Mouse (Mus musculus): ENCODE measurements around the gene Mmachc. TPM values are rescaled to one million over a fixed set of nuclear protein-coding genes. Genes with fewer than 3 reads are reported as not detected.

The Mmachc gene
- total and polyA plus RNA-seq, 3 experiments = 10.0 to 32.1 (median 15.4) TPM

- in situ Hi-C loops (cut with MboI; ENCODE audit: low pct_ligation_motif_present, low pct_unique_long_range_greater_than_20kb, low sequenced_read_pairs) (no loop called here), dilution Hi-C loops (cut with MboI; ENCODE audit: extremely low pct_ligation_motif_present, extremely low pct_unique_long_range_greater_than_20kb, low sequenced_read_pairs) (no loop called here)
- H3K36me3 ChIP-seq (replicated peaks in 1 of 2; ENCODE audit: control insufficient read depth in 1 of 2, insufficient read depth in 1 of 2, low read length in 1 of 2) = peaks cover 0 to 8% of the 10 kb centered on the region in 2 experiments
- TF ChIP-seq POLR2AphosphoS2 (IDR thresholded peaks at IDR 0.05; ENCODE audit: low read depth, low read length) (no peak), CTCF (conservative IDR thresholded peaks at IDR 0.05 in 1 of 2, IDR thresholded peaks at IDR 0.05 in 1 of 2; ENCODE audit: low read depth in 2 of 2, low read length in 2 of 2) (no peak), ZNF384 (IDR thresholded peaks at IDR 0.05; ENCODE audit: low read depth, low read length) (no peak), JUND (conservative IDR thresholded peaks at IDR 0.05; ENCODE audit: low read depth, low read length) (no peak), TCF12 (IDR thresholded peaks at IDR 0.05; ENCODE audit: low read depth, low read length) (no peak), CHD1 (IDR thresholded peaks at IDR 0.05; ENCODE audit: low read depth, low read length) (no peak)
- no peak overlapping the region for H3K27ac ChIP-seq (ENCODE audit: insufficient read depth, low read depth)
- no peak overlapping the region for H3K9ac ChIP-seq (ENCODE audit: insufficient read depth, low read depth)
- no peaks in the 10 kb centered on the region for H3K9me3 ChIP-seq (replicated peaks; ENCODE audit: low read length)
- no peak overlapping the region for H3K4me3 ChIP-seq (replicated peaks in 1 of 3; ENCODE audit: low read depth in 2 of 3, low read length in 2 of 3, poor library complexity in 1 of 3)
- DNase-seq (ENCODE audit: extremely low read depth) = no peak
- H3K27me3 ChIP-seq (replicated peaks) = no peaks in the 10 kb centered on the region
- H3K4me1 ChIP-seq (ENCODE audit: control insufficient read depth in 1 of 2, insufficient read depth in 2 of 2) = peaks cover 3 to 37% of the 10 kb centered on the region in 2 experiments; a peak in 3 of 4 replicates
- H3K4me2 ChIP-seq (ENCODE audit: insufficient read depth, low read depth, poor library complexity, severe bottlenecking) = no peak overlapping the region
- H3K79me2 ChIP-seq (replicated peaks; ENCODE audit: control insufficient read depth, extremely low read depth, insufficient read depth, poor library complexity, severe bottlenecking) = peaks cover 31% of the 10 kb centered on the region
Measured at GRCm38 (mm10) chr4:116653228-116653627, 55.0 kb downstream of the Mmachc start.

Other genes starting within 250 kb of the Mmachc start
- 10.0 and 11.1 TPM in 2 replicates for gene Mast2, start 244.2 kb downstream of the Mmachc start, total RNA-seq (2012; rRNA removed)
- gene Mast2, start 244.2 kb downstream of the Mmachc start, total RNA-seq (2014; rRNA removed) = 2.5 and 4.2 TPM in 2 replicates
- 16.3 and 21.4 TPM in 2 replicates for gene Mast2, start 244.2 kb downstream of the Mmachc start, polyA plus RNA-seq (2012; ENCODE audit: insufficient read length, low read depth)
- gene Ipp, start 200.9 kb downstream of the Mmachc start, total RNA-seq (2012; rRNA removed) = 16.8 and 17.3 TPM in 2 replicates
- 14.4 and 15.9 TPM in 2 replicates for gene Ipp, start 200.9 kb downstream of the Mmachc start, total RNA-seq (2014; rRNA removed)
- 20.8 and 24.7 TPM in 2 replicates for gene Ipp, start 200.9 kb downstream of the Mmachc start, polyA plus RNA-seq (2012; ENCODE audit: insufficient read length, low read depth)
- gene Tmem69, start 152.5 kb downstream of the Mmachc start, total RNA-seq (2012; rRNA removed) = 5.3 and 8.1 TPM in 2 replicates
- gene Tmem69, start 152.5 kb downstream of the Mmachc start, total RNA-seq (2014; rRNA removed) = 28.6 and 29.2 TPM in 2 replicates
- gene Tmem69, start 152.5 kb downstream of the Mmachc start, polyA plus RNA-seq (2012; ENCODE audit: insufficient read length, low read depth) = 21.6 and 22.3 TPM in 2 replicates
- 31.3 and 34.2 TPM in 2 replicates for gene Gpbp1l1, start 150.7 kb downstream of the Mmachc start, total RNA-seq (2012; rRNA removed)
- 39.1 and 60.2 TPM in 2 replicates for gene Gpbp1l1, start 150.7 kb downstream of the Mmachc start, total RNA-seq (2014; rRNA removed)
- 28.4 and 34.7 TPM in 2 replicates for gene Gpbp1l1, start 150.7 kb downstream of the Mmachc start, polyA plus RNA-seq (2012; ENCODE audit: insufficient read length, low read depth)
- gene Ccdc17, start 111.8 kb downstream of the Mmachc start, total RNA-seq (2012; rRNA removed) = 2.5 and 2.6 TPM in 2 replicates
- 2.9 and 3.5 TPM in 2 replicates for gene Ccdc17, start 111.8 kb downstream of the Mmachc start, total RNA-seq (2014; rRNA removed)
- gene Ccdc17, start 111.8 kb downstream of the Mmachc start, polyA plus RNA-seq (2012; ENCODE audit: insufficient read length, low read depth) = 3.4 and 4.0 TPM in 2 replicates
- gene Nasp, start 80.5 kb downstream of the Mmachc start, total RNA-seq (2012; rRNA removed) = 139 and 186 TPM in 2 replicates
- 308 and 390 TPM in 2 replicates for gene Nasp, start 80.5 kb downstream of the Mmachc start, total RNA-seq (2014; rRNA removed)
- 347 and 399 TPM in 2 replicates for gene Nasp, start 80.5 kb downstream of the Mmachc start, polyA plus RNA-seq (2012; ENCODE audit: insufficient read length, low read depth)
- 347 and 373 TPM in 2 replicates for gene Akr1a1, start 56.7 kb downstream of the Mmachc start, total RNA-seq (2012; rRNA removed)
- gene Akr1a1, start 56.7 kb downstream of the Mmachc start, total RNA-seq (2014; rRNA removed) = 517 and 533 TPM in 2 replicates
- 450 and 470 TPM in 2 replicates for gene Akr1a1, start 56.7 kb downstream of the Mmachc start, polyA plus RNA-seq (2012; ENCODE audit: insufficient read length, low read depth)
- 269 and 378 TPM in 2 replicates for gene Prdx1, start 22.9 kb downstream of the Mmachc start, total RNA-seq (2012; rRNA removed)
- 1,274 and 1,469 TPM in 2 replicates for gene Prdx1, start 22.9 kb downstream of the Mmachc start, total RNA-seq (2014; rRNA removed)
- gene Prdx1, start 22.9 kb downstream of the Mmachc start, polyA plus RNA-seq (2012; ENCODE audit: insufficient read length, low read depth) = 934 and 1,078 TPM in 2 replicates
- 15.3 and 19.9 TPM in 2 replicates for gene Ccdc163, start 103 bp upstream of the Mmachc start, total RNA-seq (2012; rRNA removed)
- 18.1 and 20.2 TPM in 2 replicates for gene Ccdc163, start 103 bp upstream of the Mmachc start, total RNA-seq (2014; rRNA removed)
- gene Ccdc163, start 103 bp upstream of the Mmachc start, polyA plus RNA-seq (2012; ENCODE audit: insufficient read length, low read depth) = 27.6 and 27.9 TPM in 2 replicates
- 5.6 and 7.0 TPM in 2 replicates for gene Tesk2, start 12.5 kb upstream of the Mmachc start, total RNA-seq (2012; rRNA removed)
- 5.4 and 5.8 TPM in 2 replicates for gene Tesk2, start 12.5 kb upstream of the Mmachc start, total RNA-seq (2014; rRNA removed)
- 3.5 and 4.8 TPM in 2 replicates for gene Tesk2, start 12.5 kb upstream of the Mmachc start, polyA plus RNA-seq (2012; ENCODE audit: insufficient read length, low read depth)
- 31.3 and 39.0 TPM in 2 replicates for gene Toe1, start 99.2 kb upstream of the Mmachc start, total RNA-seq (2012; rRNA removed)
- gene Toe1, start 99.2 kb upstream of the Mmachc start, total RNA-seq (2014; rRNA removed) = 45.2 and 47.8 TPM in 2 replicates
- 37.0 and 40.3 TPM in 2 replicates for gene Toe1, start 99.2 kb upstream of the Mmachc start, polyA plus RNA-seq (2012; ENCODE audit: insufficient read length, low read depth)
- 11.2 and 12.1 TPM in 2 replicates for gene Mutyh, start 99.3 kb upstream of the Mmachc start, total RNA-seq (2012; rRNA removed)
- gene Mutyh, start 99.3 kb upstream of the Mmachc start, total RNA-seq (2014; rRNA removed) = 12.5 and 15.7 TPM in 2 replicates
- 10.5 and 13.1 TPM in 2 replicates for gene Mutyh, start 99.3 kb upstream of the Mmachc start, polyA plus RNA-seq (2012; ENCODE audit: insufficient read length, low read depth)
- gene Hpdl, start 113.3 kb upstream of the Mmachc start, total RNA-seq (2012; rRNA removed) = 1.2 and 1.6 TPM in 2 replicates
- 0.20 and 0.31 TPM in 2 replicates for gene Hpdl, start 113.3 kb upstream of the Mmachc start, total RNA-seq (2014; rRNA removed)
- 0.59 and 0.67 TPM in 2 replicates for gene Hpdl, start 113.3 kb upstream of the Mmachc start, polyA plus RNA-seq (2012; ENCODE audit: insufficient read length, low read depth)
- 0.92 and 1.1 TPM in 2 replicates for gene Zswim5, start 169.0 kb upstream of the Mmachc start, total RNA-seq (2012; rRNA removed)
- gene Zswim5, start 169.0 kb upstream of the Mmachc start, total RNA-seq (2014; rRNA removed) = 1.0 and 1.2 TPM in 2 replicates
- gene Zswim5, start 169.0 kb upstream of the Mmachc start, polyA plus RNA-seq (2012; ENCODE audit: insufficient read length, low read depth) = 0.98 and 1.2 TPM in 2 replicates

Data from CH12.LX (cell line).